Comparison of ENCODE assay signal across 16 mouse cellular contexts in genomic region chr4:84839466-84839865, GRCm38 (mm10).
"Had no signal": no experiment of that assay in that cellular context is flagged by ENCODE, and none has a peak within 500 bp of the region (broad histone marks: within the 10 kb centered on the region; RNA-seq: fewer than 3 reads in every experiment).

No protein-coding gene starts in this region.

- DNase-seq: heart, postnatal 10 days; heart, postnatal 14 days; heart, postnatal 36 days; heart, postnatal 4 days; kidney, adult 11 months; kidney, adult 18-20 months; kidney, adult 2 months; kidney, adult 8-10 months; kidney, adult 9 months; kidney, postnatal 10 days; kidney, postnatal 14 days; kidney, postnatal 25 days; kidney, postnatal 36 days; kidney, postnatal 4 days; layer of hippocampus, adult 9-11 months; layer of hippocampus, postnatal 36 days had no signal
